Mouse (Mus musculus): ENCODE measurements around the gene Spata31d1a.

Spata31d1a gene

DNA sequence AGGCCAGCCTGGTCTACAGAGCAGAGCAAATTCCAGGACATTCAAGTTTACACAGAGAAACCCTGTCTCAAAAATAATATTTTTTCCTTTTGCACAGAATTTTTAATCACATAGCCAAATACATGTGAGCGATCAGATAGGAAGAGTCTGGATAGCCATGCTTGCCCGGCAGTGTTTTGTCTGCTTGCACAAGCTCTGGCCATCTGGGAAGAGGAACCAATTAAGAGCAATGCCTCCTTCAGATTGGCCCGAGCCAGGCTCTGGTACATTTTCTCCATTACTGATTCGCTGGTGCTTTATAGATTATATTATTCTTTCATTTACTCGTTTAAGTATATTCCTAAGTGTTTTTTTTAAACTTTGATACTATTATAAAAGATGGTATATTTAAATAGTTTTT is 42.4 kb downstream of the Spata31d1a start:
- Histone ChIP-seq H3K27me3 (ENCODE audit: control insufficient read depth, insufficient read depth, low read length, poor library complexity, severe bottlenecking) (no peaks in the 10 kb centered on the region), H3K36me3 (ENCODE audit: control insufficient read depth, insufficient read depth, low read length, poor library complexity, severe bottlenecking) (no peaks in the 10 kb centered on the region; the same call in 1 of the 2 replicates)
- no peak for DNase-seq (ENCODE audit: low read depth, low spot score)

DNA sequence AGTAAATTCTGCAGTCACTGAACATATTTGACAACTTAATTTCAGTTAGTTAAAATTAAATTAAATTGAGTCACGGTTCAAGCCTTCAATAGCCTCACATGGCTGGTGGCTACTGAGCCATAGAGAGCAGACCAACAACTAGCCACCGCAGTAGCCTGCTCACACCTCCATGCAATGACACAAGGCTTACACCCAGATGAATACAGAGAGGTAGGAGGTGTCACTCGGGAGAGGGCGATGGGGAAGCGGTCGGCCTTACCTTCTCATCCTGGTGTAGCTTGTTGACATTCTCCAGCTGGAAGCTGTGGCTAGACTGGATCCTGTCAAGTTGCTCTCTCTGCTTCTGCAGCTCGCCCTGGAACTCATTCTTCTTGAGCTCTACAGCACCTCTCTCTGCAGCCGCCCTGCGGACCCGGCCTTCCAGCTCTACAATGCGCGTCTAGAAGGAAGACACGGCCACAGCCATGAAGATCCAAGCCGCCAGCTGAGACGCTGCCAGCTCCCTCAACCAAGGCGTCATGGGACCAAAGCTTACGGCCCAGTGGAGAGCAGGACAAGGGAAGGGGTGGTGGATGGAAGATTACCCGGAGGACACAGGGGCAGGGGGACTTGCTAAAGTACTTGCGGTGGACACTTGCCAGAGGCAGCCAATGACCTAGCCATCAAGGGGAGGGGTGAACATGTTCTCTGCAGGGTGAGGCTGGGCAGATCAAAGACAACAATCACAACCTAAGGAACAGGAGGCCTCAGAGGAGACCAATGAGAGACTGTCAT is 46.0 kb downstream of the Spata31d1a start:
- Histone ChIP-seq H3K27me3 (ENCODE audit: control insufficient read depth, insufficient read depth, low read length, poor library complexity, severe bottlenecking) (no peaks in the 10 kb centered on the region), H3K36me3 (ENCODE audit: control insufficient read depth, insufficient read depth, low read length, poor library complexity, severe bottlenecking) (no peaks in the 10 kb centered on the region; the same call in 1 of the 2 replicates)
- DNase-seq (ENCODE audit: low read depth, low spot score), result no peak

- H3K36me3 ChIP-seq (ENCODE audit: control insufficient read depth, insufficient read depth, low read length, poor library complexity, severe bottlenecking), result no peaks in the 10 kb centered on the region; the same call in 1 of the 2 replicates
- no peaks in the 10 kb centered on the region for H3K27me3 ChIP-seq (ENCODE audit: control insufficient read depth, insufficient read depth, low read length, poor library complexity, severe bottlenecking)
- no peak for DNase-seq (ENCODE audit: low read depth, low spot score)
Observed at GRCm38 (mm10) chr13:59661966-59662365, 48.2 kb downstream of the Spata31d1a start.

GRCm38 (mm10) chr13:59661387-59661786 is 48.7 kb downstream of the Spata31d1a start:
- DNase-seq (ENCODE audit: low read depth, low spot score), result no peak
- H3K27me3 ChIP-seq (ENCODE audit: control insufficient read depth, insufficient read depth, low read length, poor library complexity, severe bottlenecking), result no peaks in the 10 kb centered on the region
- H3K36me3 ChIP-seq (ENCODE audit: control insufficient read depth, insufficient read depth, low read length, poor library complexity, severe bottlenecking), result no peaks in the 10 kb centered on the region; the same call in 1 of the 2 replicates

GRCm38 (mm10) chr13:59660371-59660770 is 49.8 kb downstream of the Spata31d1a start:
- H3K27me3 ChIP-seq (ENCODE audit: control insufficient read depth, insufficient read depth, low read length, poor library complexity, severe bottlenecking), result no peaks in the 10 kb centered on the region
- no peaks in the 10 kb centered on the region; the same call in 1 of the 2 replicates for H3K36me3 ChIP-seq (ENCODE audit: control insufficient read depth, insufficient read depth, low read length, poor library complexity, severe bottlenecking)
- DNase-seq (ENCODE audit: low read depth, low spot score), result no peak

- no peak for DNase-seq (ENCODE audit: low read depth, low spot score)
- Histone ChIP-seq H3K27me3 (ENCODE audit: control insufficient read depth, insufficient read depth, low read length, poor library complexity, severe bottlenecking) (no peaks in the 10 kb centered on the region), H3K36me3 (ENCODE audit: control insufficient read depth, insufficient read depth, low read length, poor library complexity, severe bottlenecking) (no peaks in the 10 kb centered on the region; the same call in 1 of the 2 replicates)
Observed at GRCm38 (mm10) chr13:59657781-59658180, 52.3 kb downstream of the Spata31d1a start.

DNA sequence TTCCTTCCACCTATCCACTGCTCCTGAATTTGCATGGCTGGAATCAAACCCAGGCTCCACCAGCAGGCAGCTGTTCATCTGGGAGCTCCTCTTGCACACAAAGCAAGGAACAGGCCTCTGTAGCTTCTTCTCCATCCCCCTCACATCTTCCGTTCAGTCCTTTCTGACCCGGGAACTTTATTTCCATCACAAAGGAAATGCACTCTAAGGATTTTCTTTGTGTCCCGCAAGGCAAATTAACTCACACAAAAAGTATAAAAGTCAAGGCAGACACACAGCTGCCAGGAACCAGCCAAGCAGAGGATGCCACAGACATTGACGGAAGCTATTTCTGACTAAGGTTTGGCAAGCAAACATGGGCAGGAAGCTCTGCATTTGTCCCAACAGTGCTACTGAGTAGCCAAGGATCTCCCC is 53.1 kb downstream of the Spata31d1a start:
- no peaks in the 10 kb centered on the region for H3K27me3 ChIP-seq (ENCODE audit: control insufficient read depth, insufficient read depth, low read length, poor library complexity, severe bottlenecking)
- no peak for DNase-seq (ENCODE audit: low read depth, low spot score)
- H3K36me3 ChIP-seq (ENCODE audit: control insufficient read depth, insufficient read depth, low read length, poor library complexity, severe bottlenecking), result no peaks in the 10 kb centered on the region

DNA sequence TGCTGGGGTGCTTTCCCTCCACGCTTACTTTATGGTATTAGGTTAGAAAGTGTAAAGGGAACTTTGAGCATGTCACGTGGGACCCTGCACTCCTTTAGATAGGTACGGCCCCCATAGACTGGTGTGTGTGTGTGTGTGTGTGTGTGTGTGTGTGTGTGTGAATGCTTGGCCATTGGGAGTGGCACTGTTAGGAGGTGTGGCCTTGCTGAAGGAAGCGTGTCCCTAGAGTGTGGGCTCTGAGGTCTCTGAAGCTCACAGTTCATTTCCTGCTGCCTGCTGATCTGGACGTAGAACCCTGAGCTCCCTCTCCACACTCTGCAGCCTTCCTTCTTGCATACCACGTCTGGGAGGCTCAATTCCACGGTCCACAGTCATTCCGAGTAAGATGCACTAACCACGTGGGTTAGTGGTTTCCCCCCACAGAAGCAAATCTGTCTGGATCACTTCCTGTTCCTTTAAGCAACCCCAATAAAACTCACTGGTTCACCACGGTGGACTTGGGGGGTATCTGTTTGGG is 53.8 kb downstream of the Spata31d1a start:
- no peaks in the 10 kb centered on the region for H3K36me3 ChIP-seq (ENCODE audit: control insufficient read depth, insufficient read depth, low read length, poor library complexity, severe bottlenecking)
- DNase-seq (ENCODE audit: low read depth, low spot score), result peak; percentile 83
- no peaks in the 10 kb centered on the region for H3K27me3 ChIP-seq (ENCODE audit: control insufficient read depth, insufficient read depth, low read length, poor library complexity, severe bottlenecking)

- DNase-seq (ENCODE audit: low read depth, low spot score), result no peak
- Histone ChIP-seq H3K36me3 (ENCODE audit: control insufficient read depth, insufficient read depth, low read length, poor library complexity, severe bottlenecking) (no peaks in the 10 kb centered on the region), H3K27me3 (ENCODE audit: control insufficient read depth, insufficient read depth, low read length, poor library complexity, severe bottlenecking) (no peaks in the 10 kb centered on the region)
Observed at GRCm38 (mm10) chr13:59655718-59656315, 54.3 kb downstream of the Spata31d1a start.

GRCm38 (mm10) chr13:59654465-59654864 is 55.7 kb downstream of the Spata31d1a start:
- DNase-seq (ENCODE audit: low read depth, low spot score), result no peak
- H3K36me3 ChIP-seq (ENCODE audit: control insufficient read depth, insufficient read depth, low read length, poor library complexity, severe bottlenecking), result no peaks in the 10 kb centered on the region
- H3K27me3 ChIP-seq (ENCODE audit: control insufficient read depth, insufficient read depth, low read length, poor library complexity, severe bottlenecking), result no peaks in the 10 kb centered on the region

DNA sequence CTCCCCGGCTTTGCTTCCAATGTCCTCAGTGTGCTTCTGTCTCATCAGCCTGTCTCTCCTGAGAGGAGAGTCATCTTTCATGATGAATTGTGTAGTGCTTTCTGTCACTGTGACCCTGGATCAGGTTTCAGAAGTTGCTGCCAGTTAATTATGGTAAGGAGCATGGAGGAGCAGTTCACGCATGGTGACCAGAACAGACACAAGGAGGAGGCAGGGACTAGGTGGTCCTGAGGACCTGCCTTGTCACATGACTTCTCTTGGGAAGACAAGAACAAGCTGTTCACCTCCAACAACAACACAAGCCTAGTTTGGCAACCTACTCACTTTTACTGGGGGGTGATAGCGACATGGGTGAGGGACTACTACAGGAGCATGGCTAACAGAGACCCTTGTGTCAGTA is 57.0 kb downstream of the Spata31d1a start:
- H3K27me3 ChIP-seq (ENCODE audit: control insufficient read depth, insufficient read depth, low read length, poor library complexity, severe bottlenecking), result no peaks in the 10 kb centered on the region
- no peak for DNase-seq (ENCODE audit: low read depth, low spot score)
- H3K36me3 ChIP-seq (ENCODE audit: control insufficient read depth, insufficient read depth, low read length, poor library complexity, severe bottlenecking), result no peaks in the 10 kb centered on the region

DNA sequence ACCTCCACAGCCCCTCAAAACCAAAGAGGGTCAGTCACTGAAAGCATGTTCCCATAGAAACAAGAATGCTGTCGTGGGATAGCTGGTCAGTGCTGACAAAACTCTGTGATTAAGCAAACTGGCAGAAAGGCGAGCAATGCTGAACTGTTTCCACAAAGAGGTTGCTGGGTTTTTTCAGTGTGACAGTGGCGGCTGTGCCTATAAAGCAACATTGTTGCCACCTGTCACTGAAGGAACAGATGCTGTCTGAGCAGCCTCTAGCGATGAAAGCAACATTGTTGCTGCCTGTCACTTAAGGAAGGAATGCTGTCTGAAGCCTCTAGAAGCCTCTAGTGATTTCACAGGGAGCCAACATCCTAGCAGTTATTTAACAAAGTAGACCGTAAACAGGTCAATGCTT is 57.5 kb downstream of the Spata31d1a start:
- Histone ChIP-seq H3K36me3 (ENCODE audit: control insufficient read depth, insufficient read depth, low read length, poor library complexity, severe bottlenecking) (no peaks in the 10 kb centered on the region), H3K27me3 (ENCODE audit: control insufficient read depth, insufficient read depth, low read length, poor library complexity, severe bottlenecking) (no peaks in the 10 kb centered on the region)
- no peak for DNase-seq (ENCODE audit: low read depth, low spot score)
